In the genomic region with DNA sequence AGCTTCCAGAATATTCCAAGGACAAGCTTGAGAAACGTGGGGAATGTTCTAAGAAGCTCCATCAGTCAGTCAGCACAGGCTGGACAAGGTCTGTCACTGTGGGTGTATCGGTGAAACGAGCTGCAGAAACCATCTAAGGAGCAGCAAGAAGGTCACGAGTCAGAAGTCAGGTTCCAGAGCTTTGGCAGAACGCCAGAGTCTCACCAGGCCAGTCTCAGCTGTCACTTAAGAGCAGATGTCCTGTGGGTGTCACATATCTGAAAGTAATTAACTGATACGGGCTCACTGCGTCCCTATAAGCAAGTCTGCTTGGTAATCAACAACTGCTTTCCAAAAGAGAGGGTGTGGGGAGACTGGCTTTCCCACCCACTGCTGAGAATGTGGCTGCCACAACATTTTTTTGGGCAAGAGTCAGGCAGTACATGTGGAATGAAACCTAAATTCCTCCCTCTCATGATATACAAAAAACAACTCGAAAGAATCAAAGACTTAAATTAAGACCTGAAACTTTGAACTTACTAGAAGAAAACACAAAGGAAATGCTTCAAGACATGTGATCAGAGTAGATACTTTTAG, we compare ENCODE assay signal across 9 mouse cellular contexts.
DNase-seq lines count a peak whose midpoint lies in the region; ATAC-seq and TF ChIP-seq lines count a peak whose summit lies in the region.
"Had no signal": no experiment of that assay in that cellular context is flagged by ENCODE, and none has a peak within 500 bp of the region (broad histone marks: within the 10 kb centered on the region; RNA-seq: fewer than 3 reads in every experiment).

No protein-coding gene starts in this region.

- H3K4me3 ChIP-seq in kidney, embryonic 16.5 days (ENCODE audit: low read length), result no peak overlapping the region
- H3K4me3 ChIP-seq in embryonic facial prominence, embryonic 15.5 days (replicated peaks), result no peak overlapping the region
- H3K4me3 ChIP-seq in limb, embryonic 14.5 days (replicated peaks; ENCODE audit: low read length), result no peak overlapping the region
- H3K4me3 ChIP-seq: stomach, embryonic 15.5 days had no signal

- no peaks in the 10 kb centered on the region for H3K27me3 ChIP-seq in kidney, embryonic 16.5 days (ENCODE audit: insufficient read depth, low read length)
- no peaks in the 10 kb centered on the region for H3K27me3 ChIP-seq in embryonic facial prominence, embryonic 15.5 days
- H3K27me3 ChIP-seq in limb, embryonic 14.5 days (ENCODE audit: control insufficient read depth, insufficient read depth, low read length), result no peaks in the 10 kb centered on the region
- H3K27me3 ChIP-seq: stomach, embryonic 15.5 days had no signal

- H3K4me1 ChIP-seq in kidney, embryonic 16.5 days (ENCODE audit: insufficient read depth, low read length), result peaks cover 10% of the 10 kb centered on the region
- peaks cover 11% of the 10 kb centered on the region for H3K4me1 ChIP-seq in embryonic facial prominence, embryonic 15.5 days
- H3K4me1 ChIP-seq in limb, embryonic 14.5 days (ENCODE audit: control insufficient read depth, insufficient read depth, low read length), result peaks cover 4% of the 10 kb centered on the region
- H3K4me1 ChIP-seq: stomach, embryonic 15.5 days had no signal

- no peak for DNase-seq in kidney, adult 8-10 months
- peak; percentile 28 for DNase-seq in MEL-GATA-1-ER (ENCODE audit: extremely low read depth, low read depth)
- peak; percentile 47 for DNase-seq in limb, embryonic 14.5 days (ENCODE audit: low spot score)
- DNase-seq in retina, postnatal 1 day, result no peak
- no peak for DNase-seq in right cerebral cortex, adult 18-20 months
- DNase-seq in frontal cortex, postnatal 25 days (ENCODE audit: low spot score in 2 of 2), result no peak

- H3K36me3 ChIP-seq in kidney, embryonic 16.5 days (ENCODE audit: insufficient read depth, low read length), result no peaks in the 10 kb centered on the region
- no peaks in the 10 kb centered on the region for H3K36me3 ChIP-seq in embryonic facial prominence, embryonic 15.5 days
- H3K36me3 ChIP-seq in limb, embryonic 14.5 days (ENCODE audit: control insufficient read depth, insufficient read depth, low read length), result no peaks in the 10 kb centered on the region
- H3K36me3 ChIP-seq: stomach, embryonic 15.5 days had no signal

- no peak for TF ChIP-seq POLR2A in limb, embryonic 14.5 days (IDR thresholded peaks at IDR 0.05; ENCODE audit: borderline replicate concordance, extremely low read depth, insufficient read depth, insufficient read length)

- peak; percentile 55; the same call in 1 of the 2 replicates for ATAC-seq in kidney, embryonic 16.5 days (ENCODE audit: low FRiP score, low TSS enrichment)
- peak; percentile 58; the same call in 1 of the 2 replicates for ATAC-seq in embryonic facial prominence, embryonic 15.5 days (ENCODE audit: insufficient number of reproducible peaks, low FRiP score, low TSS enrichment, low read depth)
- peak; percentile 41; the same call in 1 of the 2 replicates for ATAC-seq in limb, embryonic 14.5 days (ENCODE audit: low FRiP score, low read depth)

- no peak overlapping the region for H3K9ac ChIP-seq in kidney, embryonic 16.5 days (replicated peaks; ENCODE audit: low read length)
- no peak overlapping the region for H3K9ac ChIP-seq in embryonic facial prominence, embryonic 15.5 days
- no peak overlapping the region for H3K9ac ChIP-seq in limb, embryonic 14.5 days (ENCODE audit: low read depth, low read length, severe bottlenecking)
- H3K9ac ChIP-seq: stomach, embryonic 15.5 days had no signal

- peak overlapping the region; percentile 44; the same call in 1 of the 2 replicates for H3K27ac ChIP-seq in kidney, embryonic 16.5 days (ENCODE audit: low read length)
- peak overlapping the region; percentile 24; the same call in 1 of the 2 replicates for H3K27ac ChIP-seq in embryonic facial prominence, embryonic 15.5 days (replicated peaks)
- H3K27ac ChIP-seq in limb, embryonic 14.5 days (replicated peaks; ENCODE audit: low read depth, low read length), result 0 out of 2 replicates have a peak overlapping the region, but pooled peaks have one; percentile 5
- H3K27ac ChIP-seq: stomach, embryonic 15.5 days had no signal

- 11% methylated on average over 8 of the region's 8 CpGs for WGBS in kidney, embryonic 16.5 days
- WGBS in embryonic facial prominence, embryonic 15.5 days, result 10% methylated on average over 8 of the region's 8 CpGs
- WGBS in limb, embryonic 14.5 days, result 7% methylated on average over 8 of the region's 8 CpGs

- no peaks in the 10 kb centered on the region for H3K9me3 ChIP-seq in kidney, embryonic 16.5 days (ENCODE audit: low read length)
- no peaks in the 10 kb centered on the region for H3K9me3 ChIP-seq in embryonic facial prominence, embryonic 15.5 days (replicated peaks)
- no peaks in the 10 kb centered on the region for H3K9me3 ChIP-seq in limb, embryonic 14.5 days (ENCODE audit: control insufficient read depth, low read length)
- H3K9me3 ChIP-seq: stomach, embryonic 15.5 days had no signal

- no peak overlapping the region for H3K4me2 ChIP-seq in kidney, embryonic 16.5 days (replicated peaks; ENCODE audit: low read depth, low read length)
- H3K4me2 ChIP-seq in embryonic facial prominence, embryonic 15.5 days (replicated peaks), result no peak overlapping the region
- no peak overlapping the region for H3K4me2 ChIP-seq in limb, embryonic 14.5 days (replicated peaks; ENCODE audit: low read depth, low read length, severe bottlenecking)
- H3K4me2 ChIP-seq: stomach, embryonic 15.5 days had no signal

Comparison
In these comparisons a context has a peak if more than half of its experiments do, and no peak if none do; other contexts are left out.
1. DNase-seq: peak in MEL-GATA-1-ER (single experiment) and limb, embryonic 14.5 days (single experiment); none in kidney, adult 8-10 months (0 of 2), retina, postnatal 1 day (single experiment), right cerebral cortex, adult 18-20 months (single experiment) and frontal cortex, postnatal 25 days (0 of 2).
2. Peak in every context shown above with its lines, with median percentiles within 50 percentile points of each other: ATAC-seq and H3K27ac ChIP-seq.